Mouse (Mus musculus) layer of hippocampus, adult 2 months (tissue): ENCODE results near the gene Noct. TPM values are rescaled to one million over a fixed set of nuclear protein-coding genes. Genes with fewer than 3 reads are reported as not detected.
A peak's percentile ranks its signal among the peaks of the same experiment; 100 is the strongest.

Experiments used
- DNase-seq, 2 experiments: peaks; one replicate each; pipeline ENCODE4 v3.0.0; 2022; ENCODE audit warnings: low spot score in 2 of 2
- H3K27ac ChIP-seq: fragments of 200-600 bp; 2 replicates; pipeline ENCODE4 v1.8.1; 2022
- H3K4me3 ChIP-seq: fragments of 200-600 bp; 2 replicates; pipeline ENCODE4 v1.8.1; 2022; ENCODE audit warnings: mild to moderate bottlenecking
- CTCF ChIP-seq: fragments of 200-600 bp; conservative IDR thresholded peaks from 2 replicates; pipeline ENCODE4 v1.8.1; 2022; ENCODE audit warnings: antibody characterized with exemption, mild to moderate bottlenecking, moderate library complexity
- microRNA-seq, 2 experiments: library from miRNA; unstranded; fragments of <30 nt; microRNA quantifications; one replicate each; pipeline ENCODE4 v1.2.0; 2021
- total RNA-seq, 2 experiments: library from RNA; stranded (reverse); gene quantifications; 2 replicates each; pipeline ENCODE4 v1.2.3; 2021

Noct gene
- total RNA-seq, 2 experiments from 2014 or later = 57.2 to 61.0 TPM

DNA sequence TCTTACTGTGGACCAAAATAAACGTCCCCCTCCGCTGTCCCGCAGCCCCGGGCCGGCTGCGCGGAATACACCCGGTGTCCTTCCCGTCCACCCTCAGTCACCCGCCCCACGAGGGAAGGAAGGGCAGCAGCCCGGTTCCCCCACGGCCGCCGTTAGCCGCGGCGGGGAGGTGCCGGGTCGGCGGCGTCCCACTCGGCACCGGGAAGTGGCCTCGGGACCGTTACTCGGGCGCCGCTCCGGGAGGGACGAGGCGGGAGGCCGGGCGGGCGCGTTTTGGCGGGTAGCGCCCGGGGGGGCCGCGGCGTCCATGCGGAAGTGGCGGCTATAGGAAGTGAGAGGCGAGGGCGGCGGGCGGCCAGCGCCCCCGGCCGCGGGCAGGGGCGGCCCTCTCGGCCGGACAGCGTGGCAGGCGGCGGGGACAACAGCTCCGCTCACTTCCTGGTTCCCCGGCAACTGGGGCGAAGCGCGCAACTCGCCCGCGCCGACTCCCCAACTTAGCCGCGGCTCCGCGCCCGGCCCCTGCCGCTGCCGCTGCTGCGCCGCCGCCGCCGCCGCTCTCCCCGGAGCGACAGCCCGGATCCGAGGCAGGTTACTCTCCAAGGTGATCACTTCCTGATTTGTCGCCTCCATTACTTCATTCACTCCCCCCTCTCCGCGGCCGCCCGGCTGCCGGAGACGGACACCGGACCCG lies 52.3 kb downstream of the Noct start:
- peak overlapping the region; percentile 91 for H3K4me3 ChIP-seq
- H3K27ac ChIP-seq = peak overlapping the region; percentile 96
- peak; percentile 32 to 34 for DNase-seq
- no peak for TF ChIP-seq CTCF

DNA sequence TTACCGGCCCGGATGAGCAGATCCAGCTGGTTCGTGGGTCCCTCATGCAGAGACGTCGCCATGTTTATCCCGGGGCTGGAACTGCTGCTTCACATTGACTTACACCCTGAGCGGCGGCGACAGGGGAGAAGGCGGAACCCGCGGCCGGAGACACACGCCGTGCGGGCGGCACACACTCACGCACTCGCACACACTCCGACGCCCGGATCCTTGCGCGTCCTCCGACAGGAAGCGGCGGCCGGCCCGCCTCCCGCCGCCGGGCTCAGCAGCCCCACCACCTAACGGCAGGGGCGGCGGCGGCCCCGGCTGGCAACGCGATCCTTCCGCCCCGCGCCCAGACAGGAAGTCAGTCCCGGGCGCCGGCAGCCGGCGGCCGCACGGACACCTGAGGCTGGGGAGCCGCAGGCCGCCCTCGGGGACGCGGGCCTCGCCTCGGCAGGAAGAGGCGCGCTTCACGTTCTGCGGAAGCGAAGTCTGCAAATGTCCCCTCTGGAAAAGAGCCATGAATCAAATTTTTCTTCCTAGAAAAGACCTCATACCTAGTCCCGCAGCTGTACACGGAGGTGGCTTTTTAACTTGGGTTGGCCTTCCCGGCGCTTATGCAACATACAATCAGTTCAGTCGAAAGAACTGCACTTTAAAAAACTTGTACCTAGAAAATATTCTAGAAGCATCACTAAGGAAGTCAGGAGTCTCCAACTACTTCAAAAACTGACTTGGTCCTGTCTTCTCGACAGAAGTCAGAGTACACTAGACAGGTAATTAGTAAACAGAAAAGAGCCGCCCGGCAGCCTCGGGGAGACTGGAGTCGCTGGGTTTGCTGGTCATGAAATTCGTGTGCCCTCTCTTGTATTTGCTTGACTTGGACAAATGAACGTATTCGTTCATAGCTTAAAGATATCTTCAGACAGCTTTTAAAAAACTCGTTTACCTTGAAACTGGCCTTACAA lies 53.2 kb downstream of the Noct start:
- peak overlapping the region; percentile 91 for H3K4me3 ChIP-seq
- TF ChIP-seq CTCF = peak; percentile 42
- DNase-seq = peak; percentile 79 to 84
- peak overlapping the region; percentile 96 for H3K27ac ChIP-seq

DNA sequence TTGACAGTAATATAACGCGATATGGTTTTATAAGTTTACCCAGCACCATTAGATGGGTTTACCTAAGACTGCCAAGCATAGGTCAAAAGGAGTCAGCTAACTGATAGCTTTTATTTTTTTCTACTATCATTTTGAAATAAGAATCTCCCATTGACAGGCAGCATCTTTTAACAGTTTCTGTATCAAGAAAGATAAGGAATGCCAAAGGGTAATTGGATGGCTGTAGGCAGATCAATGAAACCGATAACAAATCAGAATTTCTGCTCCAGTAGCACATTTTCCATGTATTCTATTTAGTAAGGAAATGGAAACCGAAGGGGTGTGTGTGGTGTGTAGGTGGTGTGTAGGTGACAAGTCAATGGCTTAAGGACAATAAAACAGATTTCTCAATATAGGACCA lies 54.2 kb downstream of the Noct start:
- no peak for DNase-seq
- no peak overlapping the region for H3K4me3 ChIP-seq
- no peak for TF ChIP-seq CTCF
- no peak overlapping the region for H3K27ac ChIP-seq

DNA sequence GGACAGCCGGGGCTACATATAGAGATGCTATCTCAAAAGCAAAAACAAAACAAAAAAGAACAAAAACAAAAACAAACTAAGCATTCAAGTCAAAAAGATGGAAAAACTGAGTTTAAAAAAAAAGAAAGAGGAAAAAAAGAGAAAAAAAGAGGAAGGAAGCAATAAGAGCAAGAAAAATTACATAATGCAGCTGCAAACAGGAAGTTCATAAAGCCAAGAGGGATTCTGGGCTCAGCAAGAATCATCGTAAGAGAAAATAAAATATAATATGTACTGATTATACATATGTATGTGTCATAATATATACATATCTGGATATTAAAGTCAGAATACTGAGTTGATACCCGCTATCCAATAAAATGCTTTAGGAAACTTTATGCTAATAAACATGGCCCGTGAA lies 57.5 kb downstream of the Noct start:
- DNase-seq = no peak
- TF ChIP-seq CTCF = no peak
- Histone ChIP-seq H3K4me3 (no peak overlapping the region), H3K27ac (no peak overlapping the region)

DNA sequence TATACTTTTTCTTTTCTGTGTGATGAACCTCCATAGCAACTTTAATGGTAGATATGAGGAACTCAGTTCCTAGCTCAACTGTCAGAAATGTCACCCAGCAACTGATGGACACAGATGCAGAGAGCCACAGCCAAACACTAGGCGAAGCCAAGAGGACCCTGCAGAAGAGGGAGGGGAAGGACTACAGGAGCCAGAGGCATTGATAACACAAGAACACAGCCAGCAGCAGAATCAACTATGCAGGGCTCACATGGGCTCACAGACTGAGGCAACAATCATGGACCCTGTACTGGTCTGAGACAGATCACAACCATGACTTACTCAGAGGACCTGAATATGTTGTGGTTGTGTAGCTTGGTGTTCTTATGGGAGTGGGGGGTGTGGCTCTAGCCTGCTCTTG lies 60.1 kb downstream of the Noct start:
- TF ChIP-seq CTCF = no peak
- Histone ChIP-seq H3K27ac (no peak overlapping the region), H3K4me3 (no peak overlapping the region)
- no peak for DNase-seq

DNA sequence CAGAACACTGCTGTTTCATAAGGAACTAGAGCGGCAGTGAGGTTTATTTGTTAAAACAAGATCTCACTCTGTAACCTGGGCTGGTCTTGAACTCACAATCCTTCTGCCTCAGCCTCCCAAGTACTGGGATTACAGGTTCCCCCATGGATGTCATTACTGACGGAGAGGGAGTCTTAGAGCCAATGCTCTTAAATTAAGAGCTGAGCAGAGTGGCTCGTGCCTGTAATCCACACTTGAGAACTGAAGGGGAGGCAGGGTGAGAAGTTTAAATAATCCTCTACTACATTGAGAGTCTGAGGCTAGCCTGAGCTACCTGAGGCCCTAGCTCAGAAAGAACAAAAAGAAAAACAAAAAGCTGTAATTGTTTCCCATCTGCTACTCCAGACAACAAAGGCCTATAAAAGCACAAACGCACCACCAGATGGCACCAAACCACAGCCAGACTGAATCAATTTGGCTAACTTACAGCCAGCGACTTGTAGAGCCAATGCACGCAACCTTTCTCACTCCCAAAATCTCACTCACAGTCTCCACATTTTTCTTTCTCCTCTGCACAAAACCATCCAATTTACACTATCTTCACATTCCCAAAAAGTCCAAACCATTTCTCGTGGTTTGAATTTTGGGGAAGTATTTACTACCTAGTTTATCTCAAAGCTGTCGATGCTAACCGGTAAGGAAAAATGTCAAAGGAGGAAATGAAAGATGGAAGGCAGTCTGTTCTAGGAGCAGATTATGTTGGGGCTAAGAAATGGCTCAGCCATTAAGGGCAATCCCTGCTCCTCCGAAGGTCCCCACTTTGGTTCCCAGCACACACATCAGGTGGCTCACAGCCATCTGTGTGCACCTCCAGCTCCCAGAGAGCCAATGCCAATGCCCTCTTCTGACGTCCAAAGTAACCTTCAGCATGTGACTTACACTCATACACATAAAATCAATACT lies 64.9 kb downstream of the Noct start:
- H3K27ac ChIP-seq = no peak overlapping the region
- TF ChIP-seq CTCF = peak; percentile 93
- peak overlapping the region; percentile 36; the same call in 1 of the 2 replicates for H3K4me3 ChIP-seq
- DNase-seq = peak; percentile 73 to 89

DNA sequence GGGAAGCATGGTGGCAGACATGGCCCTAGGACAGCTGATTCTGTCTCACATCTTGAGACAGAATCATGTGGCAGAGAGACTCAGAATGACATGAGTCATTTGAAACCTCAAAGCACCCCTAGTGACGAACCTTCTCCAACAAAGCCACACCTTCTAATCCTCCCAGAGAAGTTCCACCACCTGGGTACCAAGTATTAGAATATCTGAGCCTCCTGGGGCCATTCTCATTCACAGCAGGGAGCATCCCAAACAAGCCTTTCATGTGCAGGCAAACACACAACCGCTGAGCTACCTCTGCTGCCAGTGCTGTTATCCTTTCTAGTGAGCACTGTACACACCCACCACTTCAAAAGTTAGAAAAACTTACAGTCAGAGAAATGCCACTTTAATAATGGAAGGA lies 70.0 kb downstream of the Noct start:
- no peak for DNase-seq
- TF ChIP-seq CTCF = no peak

DNA sequence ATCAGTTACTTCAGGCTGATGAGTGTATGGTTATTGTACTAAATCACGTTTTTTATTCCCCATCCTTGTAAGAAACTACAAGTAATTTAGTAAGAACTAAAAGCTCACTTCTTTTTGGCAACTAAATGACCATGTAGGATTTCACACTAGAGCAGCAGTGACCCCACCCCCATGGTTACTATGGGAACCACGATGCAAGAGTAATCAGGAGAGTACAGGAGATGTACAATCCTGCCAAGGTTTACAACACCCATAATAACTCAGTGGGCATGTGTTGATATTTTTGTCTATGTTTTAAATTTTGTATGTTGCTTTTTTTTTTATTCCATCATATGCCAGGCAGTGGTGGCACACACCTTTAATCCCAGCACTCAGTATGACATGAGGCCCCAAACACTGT lies 71.0 kb downstream of the Noct start:
- Histone ChIP-seq H3K27ac (no peak overlapping the region), H3K4me3 (no peak overlapping the region)
- no peak for DNase-seq
- no peak for TF ChIP-seq CTCF

More for the DNA sequence above, 70.0 kb downstream of the Noct start:
- Histone ChIP-seq H3K27ac (no peak overlapping the region), H3K4me3 (no peak overlapping the region)

DNA sequence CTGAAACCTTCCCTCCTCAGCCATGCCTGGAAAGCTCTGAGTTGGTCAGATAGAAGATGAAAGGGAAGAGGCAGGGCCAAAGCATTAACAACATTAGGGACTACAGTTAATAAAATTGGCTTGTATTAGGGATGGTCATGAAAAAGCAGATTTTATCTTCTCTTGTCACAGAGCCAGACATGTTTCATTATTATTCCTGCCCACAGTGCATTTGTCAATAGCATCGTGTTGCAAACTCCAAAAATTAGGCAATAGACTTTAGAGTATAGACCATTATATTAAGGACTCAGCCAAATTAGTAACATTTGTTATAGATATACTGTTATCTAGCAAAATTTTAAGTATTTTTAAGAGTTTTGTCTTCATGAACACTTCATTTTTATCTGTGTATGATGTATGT lies 72.5 kb downstream of the Noct start:
- TF ChIP-seq CTCF = no peak
- DNase-seq = no peak
- Histone ChIP-seq H3K4me3 (no peak overlapping the region), H3K27ac (no peak overlapping the region)

Small RNAs within 50 kb of the gene (microRNA-seq; reads per million reads assigned to microRNA genes)
- 0 reads per million in 2 experiments for gene Gm24282

Other genes with a start within 250 kb of the Noct start
- gene Elf2, start 116.2 kb downstream of the Noct start, total RNA-seq = 10 to 100 TPM; 54.6 to 54.9 TPM
- not detected for gene Mgarp, start 172.3 kb downstream of the Noct start, total RNA-seq
- gene Ndufc1, start 184.5 kb downstream of the Noct start, total RNA-seq = 100 to 1,000 TPM; 287 to 299 TPM
- 10 to 100 TPM; 55.0 to 58.1 TPM for gene Naa15, start 190.7 kb downstream of the Noct start, total RNA-seq